Mouse (Mus musculus): ENCODE results near the gene Notch1. TPM values are rescaled to one million over a fixed set of nuclear protein-coding genes. Genes with fewer than 3 reads are reported as not detected.
A peak's percentile ranks its signal among the peaks of the same experiment; 100 is the strongest.

Gene Notch1
- polyA plus RNA-seq, 1 experiment from 2014 or later, result 12.1 TPM

- ATAC-seq (replicated peaks; ENCODE audit: low FRiP score, low read depth) (no peak), DNase-seq (ENCODE audit: low spot score) (no peak)
- H3K27me3 ChIP-seq (ENCODE audit: insufficient read depth, low read length), result no peaks in the 10 kb centered on the region
- 80% methylated on average over 3 of the region's 3 CpGs for WGBS
- H3K27ac ChIP-seq, result no peak overlapping the region
- no peak overlapping the region for H3K4me3 ChIP-seq (replicated peaks; ENCODE audit: low read depth, low read length)
- H3K9me3 ChIP-seq (replicated peaks; ENCODE audit: low read length), result no peaks in the 10 kb centered on the region
- H3K4me2 ChIP-seq (ENCODE audit: low read length), result no peak overlapping the region
- TF ChIP-seq CTCF (IDR thresholded peaks at IDR 0.05; ENCODE audit: low read depth), result peak; percentile 21; the same call in 1 of the 2 replicates
- peaks cover 83% of the 10 kb centered on the region for H3K36me3 ChIP-seq (ENCODE audit: insufficient read depth, low read length)
- H3K4me1 ChIP-seq (replicated peaks; ENCODE audit: insufficient read depth, low read length), result peaks cover 19% of the 10 kb centered on the region
- no peak overlapping the region for H3K9ac ChIP-seq (ENCODE audit: low read depth, low read length)
These were observed 53.5 kb downstream of the Notch1 start for GRCm38 (mm10) chr2:26462980-26463379.

DNA sequence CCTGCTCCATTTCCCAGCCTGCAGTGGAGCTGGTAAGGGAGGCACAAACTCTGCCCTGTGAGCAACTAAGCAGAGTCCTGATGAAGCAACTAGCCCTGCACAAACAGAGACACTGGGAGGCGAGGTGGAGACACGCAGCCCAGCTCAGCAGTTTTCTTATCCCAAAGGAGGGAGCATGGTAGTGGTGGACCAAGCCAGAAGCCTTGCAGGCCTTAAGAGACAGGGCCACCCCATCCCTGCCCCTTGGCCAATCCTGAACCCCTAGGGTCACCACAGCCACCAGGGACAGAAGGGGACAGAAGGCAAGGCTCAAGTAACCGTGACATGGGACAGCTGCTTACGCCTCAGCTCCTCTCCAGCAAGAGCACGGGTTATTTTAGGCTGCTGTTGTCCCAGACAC lies 54.8 kb downstream of the Notch1 start:
- DNase-seq (ENCODE audit: low spot score), result no peak
- TF ChIP-seq CTCF (IDR thresholded peaks at IDR 0.05; ENCODE audit: low read depth), result no peak
- Histone ChIP-seq H3K9me3 (replicated peaks; ENCODE audit: low read length) (no peaks in the 10 kb centered on the region), H3K36me3 (ENCODE audit: insufficient read depth, low read length) (peaks cover 70% of the 10 kb centered on the region), H3K27me3 (ENCODE audit: insufficient read depth, low read length) (no peaks in the 10 kb centered on the region), H3K4me3 (replicated peaks; ENCODE audit: low read depth, low read length) (no peak overlapping the region), H3K4me1 (replicated peaks; ENCODE audit: insufficient read depth, low read length) (peaks cover 20% of the 10 kb centered on the region), H3K27ac (no peak overlapping the region), H3K4me2 (ENCODE audit: low read length) (no peak overlapping the region), H3K9ac (ENCODE audit: low read depth, low read length) (no peak overlapping the region)
- WGBS, result 75% methylated on average over 5 of the region's 5 CpGs
- no peak for ATAC-seq (replicated peaks; ENCODE audit: low FRiP score, low read depth)

GRCm38 (mm10) chr2:26460837-26461236 lies 55.6 kb downstream of the Notch1 start:
- H3K9ac ChIP-seq (ENCODE audit: low read depth, low read length), result no peak overlapping the region
- H3K27me3 ChIP-seq (ENCODE audit: insufficient read depth, low read length), result no peaks in the 10 kb centered on the region
- peaks cover 62% of the 10 kb centered on the region for H3K36me3 ChIP-seq (ENCODE audit: insufficient read depth, low read length)
- H3K9me3 ChIP-seq (replicated peaks; ENCODE audit: low read length), result no peaks in the 10 kb centered on the region
- no peak for DNase-seq (ENCODE audit: low spot score)
- H3K4me1 ChIP-seq (replicated peaks; ENCODE audit: insufficient read depth, low read length), result peaks cover 20% of the 10 kb centered on the region
- H3K4me2 ChIP-seq (ENCODE audit: low read length), result no peak overlapping the region
- ATAC-seq (replicated peaks; ENCODE audit: low FRiP score, low read depth), result no peak
- H3K27ac ChIP-seq, result no peak overlapping the region
- H3K4me3 ChIP-seq (replicated peaks; ENCODE audit: low read depth, low read length), result no peak overlapping the region
- TF ChIP-seq CTCF (IDR thresholded peaks at IDR 0.05; ENCODE audit: low read depth), result no peak
- 84% methylated on average over 13 of the region's 13 CpGs for WGBS

DNA sequence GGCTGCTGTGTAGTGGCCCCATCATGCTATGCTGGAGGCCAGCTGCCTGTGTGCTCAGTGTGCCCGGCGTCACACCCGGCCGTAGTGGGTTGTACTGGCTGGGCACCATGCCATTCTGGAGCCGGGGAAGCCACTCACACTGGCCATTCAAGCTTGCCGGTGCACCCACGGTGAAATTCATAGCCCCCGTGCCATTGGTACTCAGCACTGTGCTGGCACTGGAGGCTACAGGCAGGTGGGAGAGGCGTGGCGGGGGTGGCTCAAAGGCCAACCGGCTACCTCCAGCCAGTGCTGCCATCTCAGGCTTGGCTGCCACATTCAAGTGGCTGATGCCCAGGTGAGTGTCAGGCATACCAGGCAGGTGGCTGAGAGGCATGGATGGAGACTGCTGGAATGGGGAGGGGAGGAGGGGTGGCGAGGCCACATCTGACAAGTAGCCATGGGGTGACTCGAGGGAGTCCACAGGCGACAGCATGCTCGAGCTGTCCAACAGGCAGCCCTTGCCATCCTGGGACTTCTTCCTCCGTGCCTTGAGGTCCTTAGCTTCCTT lies 56.3 kb downstream of the Notch1 start:
- Histone ChIP-seq H3K4me2 (ENCODE audit: low read length) (no peak overlapping the region), H3K27ac (peak overlapping the region; percentile 86; the same call in 1 of the 2 replicates), H3K4me1 (replicated peaks; ENCODE audit: insufficient read depth, low read length) (peaks cover 20% of the 10 kb centered on the region), H3K9ac (ENCODE audit: low read depth, low read length) (no peak overlapping the region), H3K36me3 (ENCODE audit: insufficient read depth, low read length) (peaks cover 57% of the 10 kb centered on the region), H3K4me3 (replicated peaks; ENCODE audit: low read depth, low read length) (no peak overlapping the region), H3K9me3 (replicated peaks; ENCODE audit: low read length) (no peaks in the 10 kb centered on the region), H3K27me3 (ENCODE audit: insufficient read depth, low read length) (no peaks in the 10 kb centered on the region)
- no peak for TF ChIP-seq CTCF (IDR thresholded peaks at IDR 0.05; ENCODE audit: low read depth)
- ATAC-seq (replicated peaks; ENCODE audit: low FRiP score, low read depth) (no peak), DNase-seq (ENCODE audit: low spot score) (no peak)
- WGBS, result 93% methylated on average over 16 of the region's 16 CpGs

- 49% methylated on average over 6 of the region's 6 CpGs for WGBS
- Histone ChIP-seq H3K4me1 (replicated peaks; ENCODE audit: insufficient read depth, low read length) (peaks cover 20% of the 10 kb centered on the region), H3K36me3 (ENCODE audit: insufficient read depth, low read length) (peaks cover 50% of the 10 kb centered on the region), H3K9me3 (replicated peaks; ENCODE audit: low read length) (no peaks in the 10 kb centered on the region), H3K27ac (peak overlapping the region; percentile 86; the same call in 1 of the 2 replicates), H3K27me3 (ENCODE audit: insufficient read depth, low read length) (no peaks in the 10 kb centered on the region), H3K4me2 (ENCODE audit: low read length) (no peak overlapping the region), H3K9ac (ENCODE audit: low read depth, low read length) (no peak overlapping the region), H3K4me3 (replicated peaks; ENCODE audit: low read depth, low read length) (no peak overlapping the region)
- DNase-seq (ENCODE audit: low spot score) (peak; percentile 68), ATAC-seq (replicated peaks; ENCODE audit: low FRiP score, low read depth) (peak; percentile 31; the same call in 1 of the 2 replicates)
- TF ChIP-seq CTCF (IDR thresholded peaks at IDR 0.05; ENCODE audit: low read depth), result no peak
These were observed 57.0 kb downstream of the Notch1 start for GRCm38 (mm10) chr2:26459478-26459877.

- Histone ChIP-seq H3K36me3 (ENCODE audit: insufficient read depth, low read length) (peaks cover 42% of the 10 kb centered on the region), H3K4me2 (ENCODE audit: low read length) (no peak overlapping the region), H3K27me3 (ENCODE audit: insufficient read depth, low read length) (no peaks in the 10 kb centered on the region), H3K27ac (peak overlapping the region; percentile 86), H3K9me3 (replicated peaks; ENCODE audit: low read length) (no peaks in the 10 kb centered on the region), H3K9ac (ENCODE audit: low read depth, low read length) (no peak overlapping the region), H3K4me3 (replicated peaks; ENCODE audit: low read depth, low read length) (no peak overlapping the region), H3K4me1 (replicated peaks; ENCODE audit: insufficient read depth, low read length) (peaks cover 20% of the 10 kb centered on the region)
- peak; percentile 92 for DNase-seq (ENCODE audit: low spot score)
- 25% methylated on average over 7 of the region's 7 CpGs for WGBS
- peak; percentile 81 for ATAC-seq (replicated peaks; ENCODE audit: low FRiP score, low read depth)
- no peak for TF ChIP-seq CTCF (IDR thresholded peaks at IDR 0.05; ENCODE audit: low read depth)
These were observed 57.9 kb downstream of the Notch1 start for GRCm38 (mm10) chr2:26458402-26459124.
